In genomic region chr2:33169445-33169844, GRCm38 (mm10) we compare ENCODE assay signal across 22 mouse cellular contexts. TPM values are rescaled to one million over a fixed set of nuclear protein-coding genes. Genes with fewer than 3 reads are reported as not detected.
DNase-seq lines count a peak whose midpoint lies in the region; ATAC-seq and TF ChIP-seq lines count a peak whose summit lies in the region.
"Had no signal": no experiment of that assay in that cellular context is flagged by ENCODE, and none has a peak within 500 bp of the region (broad histone marks: within the 10 kb centered on the region; RNA-seq: fewer than 3 reads in every experiment).

No protein-coding gene starts in this region.

- TF ChIP-seq CTCF in stomach, postnatal 0 days (IDR thresholded peaks at IDR 0.05; ENCODE audit: low read depth), result no peak

- no peak overlapping the region for H3K4me3 ChIP-seq in forebrain, embryonic 10.5 days
- H3K4me3 ChIP-seq in forebrain, embryonic 14.5 days (ENCODE audit: low read depth, low read length), result no peak overlapping the region
- no peak overlapping the region for H3K4me3 ChIP-seq in stomach, embryonic 14.5 days (ENCODE audit: low read depth, low read length)
- H3K4me3 ChIP-seq in stomach, postnatal 0 days (ENCODE audit: low read depth, low read length), result no peak overlapping the region
- H3K4me3 ChIP-seq in embryonic facial prominence, embryonic 10.5 days, result no peak overlapping the region
- H3K4me3 ChIP-seq: embryonic facial prominence, embryonic 13.5 days; forebrain, embryonic 13.5 days; gastrocnemius, adult 2 months had no signal

- no peak overlapping the region for H3K9ac ChIP-seq in forebrain, embryonic 14.5 days (ENCODE audit: low read length)
- H3K9ac ChIP-seq in stomach, embryonic 14.5 days (replicated peaks; ENCODE audit: low read depth, low read length), result no peak overlapping the region
- H3K9ac ChIP-seq in stomach, postnatal 0 days (ENCODE audit: low read length), result no peak overlapping the region
- H3K9ac ChIP-seq: embryonic facial prominence, embryonic 13.5 days; forebrain, embryonic 13.5 days; hindbrain, embryonic 14.5 days had no signal

- H3K9me3 ChIP-seq in forebrain, embryonic 10.5 days, result no peaks in the 10 kb centered on the region
- H3K9me3 ChIP-seq in forebrain, embryonic 14.5 days (replicated peaks; ENCODE audit: control insufficient read depth, low read length), result no peaks in the 10 kb centered on the region
- H3K9me3 ChIP-seq in stomach, embryonic 14.5 days (ENCODE audit: control insufficient read depth, low read depth, low read length), result no peaks in the 10 kb centered on the region
- no peaks in the 10 kb centered on the region for H3K9me3 ChIP-seq in stomach, postnatal 0 days (ENCODE audit: control insufficient read depth, low read length)
- no peaks in the 10 kb centered on the region for H3K9me3 ChIP-seq in embryonic facial prominence, embryonic 10.5 days
- H3K9me3 ChIP-seq: embryonic facial prominence, embryonic 13.5 days; forebrain, embryonic 13.5 days; G1E had no signal

- 79% methylated on average over 6 of the region's 6 CpGs for WGBS in forebrain, embryonic 10.5 days
- WGBS in forebrain, embryonic 14.5 days, result 78% methylated on average over 6 of the region's 6 CpGs
- 67% methylated on average over 6 of the region's 6 CpGs for WGBS in stomach, embryonic 14.5 days
- WGBS in stomach, postnatal 0 days, result 71% methylated on average over 6 of the region's 6 CpGs
- 75% methylated on average over 6 of the region's 6 CpGs for WGBS in embryonic facial prominence, embryonic 10.5 days

- H3K27me3 ChIP-seq in forebrain, embryonic 10.5 days (ENCODE audit: poor library complexity, severe bottlenecking), result peaks cover 26% of the 10 kb centered on the region
- H3K27me3 ChIP-seq in forebrain, embryonic 14.5 days (replicated peaks; ENCODE audit: control insufficient read depth, insufficient read depth, low read length), result no peaks in the 10 kb centered on the region
- no peaks in the 10 kb centered on the region for H3K27me3 ChIP-seq in stomach, embryonic 14.5 days (ENCODE audit: control insufficient read depth, insufficient read depth, low read length)
- H3K27me3 ChIP-seq in stomach, postnatal 0 days (ENCODE audit: control insufficient read depth, insufficient read depth, low read length), result no peaks in the 10 kb centered on the region
- no peaks in the 10 kb centered on the region for H3K27me3 ChIP-seq in embryonic facial prominence, embryonic 10.5 days (replicated peaks; ENCODE audit: low read depth, poor library complexity, severe bottlenecking)
- H3K27me3 ChIP-seq: embryonic facial prominence, embryonic 13.5 days; forebrain, embryonic 13.5 days had no signal

- peaks cover 40% of the 10 kb centered on the region for H3K4me1 ChIP-seq in forebrain, embryonic 10.5 days
- 0 out of 2 replicates have a peak, but pooled peaks cover 5% of the 10 kb centered on the region for H3K4me1 ChIP-seq in forebrain, embryonic 14.5 days (ENCODE audit: control insufficient read depth, insufficient read depth, low read length)
- H3K4me1 ChIP-seq in stomach, embryonic 14.5 days (ENCODE audit: control insufficient read depth, insufficient read depth, low read length), result peaks cover 24% of the 10 kb centered on the region
- H3K4me1 ChIP-seq in stomach, postnatal 0 days (replicated peaks; ENCODE audit: control insufficient read depth, insufficient read depth), result peaks cover 4% of the 10 kb centered on the region; the same call in 1 of the 2 replicates
- peaks cover 51% of the 10 kb centered on the region for H3K4me1 ChIP-seq in embryonic facial prominence, embryonic 10.5 days

- TF ChIP-seq EP300 in stomach, postnatal 0 days (optimal IDR thresholded peaks at IDR 0.05), result no peak

- no peak for ATAC-seq in forebrain, embryonic 14.5 days
- no peak for ATAC-seq in stomach, embryonic 14.5 days (ENCODE audit: insufficient number of reproducible peaks, insufficient read depth, low FRiP score, low read depth)
- no peak for ATAC-seq in stomach, postnatal 0 days (ENCODE audit: low FRiP score, low TSS enrichment)
- ATAC-seq: forebrain, embryonic 13.5 days; intestine, postnatal 0 days had no signal

- H3K4me2 ChIP-seq in forebrain, embryonic 14.5 days (ENCODE audit: low read length), result no peak overlapping the region
- no peak overlapping the region for H3K4me2 ChIP-seq in stomach, embryonic 14.5 days (replicated peaks; ENCODE audit: low read depth, low read length)
- no peak overlapping the region for H3K4me2 ChIP-seq in stomach, postnatal 0 days (replicated peaks; ENCODE audit: low read depth)
- H3K4me2 ChIP-seq: embryonic facial prominence, embryonic 13.5 days; forebrain, embryonic 13.5 days; hindbrain, embryonic 14.5 days had no signal

- H3K36me3 ChIP-seq in forebrain, embryonic 10.5 days (replicated peaks), result peaks cover 4% of the 10 kb centered on the region; the same call in 1 of the 2 replicates
- peaks cover 56% of the 10 kb centered on the region for H3K36me3 ChIP-seq in forebrain, embryonic 14.5 days (ENCODE audit: control insufficient read depth, insufficient read depth, low read length)
- H3K36me3 ChIP-seq in stomach, embryonic 14.5 days (ENCODE audit: control insufficient read depth, insufficient read depth, low read length), result no peaks in the 10 kb centered on the region
- 0 out of 2 replicates have a peak, but pooled peaks cover 6% of the 10 kb centered on the region for H3K36me3 ChIP-seq in stomach, postnatal 0 days (ENCODE audit: control insufficient read depth, insufficient read depth, low read length)
- H3K36me3 ChIP-seq in embryonic facial prominence, embryonic 10.5 days (replicated peaks), result no peaks in the 10 kb centered on the region
- H3K36me3 ChIP-seq: embryonic facial prominence, embryonic 13.5 days had no signal

- no peak for DNase-seq in forebrain, embryonic 10.5 days (ENCODE audit: extremely low spot score, low spot score)
- DNase-seq in forebrain, embryonic 14.5 days (ENCODE audit: low spot score), result no peak
- no peak for DNase-seq in stomach, postnatal 0 days (ENCODE audit: low spot score)
- DNase-seq in embryonic facial prominence, embryonic 10.5 days (ENCODE audit: low spot score), result no peak
- DNase-seq in Muller cell, postnatal 12 days (ENCODE audit: inconsistent ontology term), result no peak
- no peak for DNase-seq in retina, embryonic 14.5 days (ENCODE audit: low spot score)
- DNase-seq in left cerebral cortex, adult 18-20 months (ENCODE audit: low spot score in 2 of 2), result no peak
- DNase-seq: adrenal gland, adult 2 months; adrenal gland, postnatal 25 days; cerebellum, adult 2 months; cerebellum, postnatal 14 days; gastrocnemius, postnatal 25 days; heart, postnatal 10 days; heart, postnatal 4 days had no signal

- H3K27ac ChIP-seq in forebrain, embryonic 10.5 days, result peak overlapping the region; percentile 21; the same call in 1 of the 2 replicates
- H3K27ac ChIP-seq in forebrain, embryonic 14.5 days (ENCODE audit: low read depth, low read length), result no peak overlapping the region
- H3K27ac ChIP-seq in stomach, embryonic 14.5 days (ENCODE audit: low read length), result 0 out of 2 replicates have a peak overlapping the region, but pooled peaks have one; percentile 21
- no peak overlapping the region for H3K27ac ChIP-seq in stomach, postnatal 0 days (replicated peaks)
- H3K27ac ChIP-seq in embryonic facial prominence, embryonic 10.5 days (replicated peaks), result peak overlapping the region; percentile 51; the same call in 1 of the 2 replicates
- H3K27ac ChIP-seq: embryonic facial prominence, embryonic 13.5 days; forebrain, embryonic 13.5 days; gastrocnemius, adult 2 months; hindbrain, embryonic 14.5 days had no signal

RNA-seq across cellular contexts. Expression of gene Garnl3, which starts 38.0 kb away (rescaled TPM):
- polyA plus RNA-seq in forebrain, embryonic 10.5 days (2016; fragmentation: Nextera tagmentation; extraction: Ambion mirVana), result 8.6 and 9.1 TPM in 2 replicates
- 21.3 and 33.6 TPM in 2 replicates for polyA plus RNA-seq in forebrain, embryonic 14.5 days (2014; fragmentation: Nextera tagmentation; extraction: Ambion mirVana)
- 22.0 and 24.5 TPM in 2 replicates for polyA plus RNA-seq in stomach, embryonic 14.5 days (2014; fragmentation: Nextera tagmentation; extraction: Ambion mirVana)
- polyA plus RNA-seq in stomach, postnatal 0 days (2015; fragmentation: Nextera tagmentation; extraction: Ambion mirVana), result 5.6 and 6.7 TPM in 2 replicates
- 5.7 and 10.6 TPM in 2 replicates for polyA plus RNA-seq in embryonic facial prominence, embryonic 10.5 days (2016; fragmentation: Nextera tagmentation; extraction: Ambion mirVana)
- total RNA-seq in left cerebral cortex, adult 18-20 months (2021), result 100 to 1,000 TPM; 111 to 112 TPM
- total RNA-seq: granulocyte monocyte progenitor cell, adult 5-6 weeks had no signal
- polyA plus RNA-seq: G1E had no signal

RNA-seq across cellular contexts. Expression of gene Angptl2, which starts 46.4 kb away (rescaled TPM):
- polyA plus RNA-seq in forebrain, embryonic 10.5 days (2016; fragmentation: Nextera tagmentation; extraction: Ambion mirVana), result 24.3 and 25.1 TPM in 2 replicates
- 8.0 and 12.0 TPM in 2 replicates for polyA plus RNA-seq in forebrain, embryonic 14.5 days (2014; fragmentation: Nextera tagmentation; extraction: Ambion mirVana)
- polyA plus RNA-seq in stomach, embryonic 14.5 days (2014; fragmentation: Nextera tagmentation; extraction: Ambion mirVana), result 39.7 and 45.2 TPM in 2 replicates
- polyA plus RNA-seq in stomach, postnatal 0 days (2015; fragmentation: Nextera tagmentation; extraction: Ambion mirVana), result 35.3 and 37.3 TPM in 2 replicates
- 30.1 and 33.8 TPM in 2 replicates for polyA plus RNA-seq in embryonic facial prominence, embryonic 10.5 days (2016; fragmentation: Nextera tagmentation; extraction: Ambion mirVana)
- total RNA-seq in left cerebral cortex, adult 18-20 months (2021), result 1 to 10 TPM; 2.5 TPM
- polyA plus RNA-seq: G1E had no signal

Comparison
In these comparisons a context has a peak if more than half of its experiments do, and no peak if none do; other contexts are left out.
1. H3K27ac ChIP-seq: peak in forebrain, embryonic 10.5 days (single experiment), stomach, embryonic 14.5 days (single experiment) and embryonic facial prominence, embryonic 10.5 days (single experiment); none in forebrain, embryonic 14.5 days (single experiment) and stomach, postnatal 0 days (single experiment).